Mouse (Mus musculus): Measurements from ENCODE around the gene Coro1c. TPM values are rescaled to one million over a fixed set of nuclear protein-coding genes. Genes with fewer than 3 reads are reported as not detected.

The Coro1c gene
- total RNA-seq, 2 experiments from 2014 or later = 34.3 to 37.5 TPM

- DNase-seq = peak; percentile 52 to 61
- intact Hi-C loops (cut with DNase I) = loop anchor here (2.0 kb wide), 3 partner anchors 19 to 75 kb away; no protein-coding TSS in a partner anchor
Measured at GRCm38 (mm10) chr5:113929950-113930647, 21.5 kb upstream of the Coro1c start.

GRCm38 (mm10) chr5:113929526-113929925 is 21.0 kb upstream of the Coro1c start:
- no peak for DNase-seq
- intact Hi-C loops (cut with DNase I) = loop anchor here (2.0 kb wide), 1 partner anchor 19 kb away; no protein-coding TSS in a partner anchor

GRCm38 (mm10) chr5:113924608-113925007 is 16.1 kb upstream of the Coro1c start:
- intact Hi-C loops (cut with DNase I) = no loop called here
- no peak for DNase-seq

- intact Hi-C loops (cut with DNase I) = no loop called here
- no peak for DNase-seq
Measured at GRCm38 (mm10) chr5:113921310-113922166, 13.0 kb upstream of the Coro1c start.

- DNase-seq = no peak
- intact Hi-C loops (cut with DNase I) = no loop called here
Measured at GRCm38 (mm10) chr5:113919060-113919459, 10.5 kb upstream of the Coro1c start.

GRCm38 (mm10) chr5:113918654-113919053 is 10.1 kb upstream of the Coro1c start:
- peak; percentile 64 to 79 for DNase-seq
- intact Hi-C loops (cut with DNase I) = no loop called here

- intact Hi-C loops (cut with DNase I) = loop anchor here (2.0 kb wide), 1 partner anchor 18 kb away; no protein-coding TSS in a partner anchor
- DNase-seq = no peak
Measured at GRCm38 (mm10) chr5:113910705-113911104, 2.1 kb upstream of the Coro1c start.

GRCm38 (mm10) chr5:113910065-113910701 is 1.6 kb upstream of the Coro1c start:
- no peak for DNase-seq
- intact Hi-C loops (cut with DNase I) = loop anchor here (2.0 kb wide), 1 partner anchor 19 kb away; no protein-coding TSS in a partner anchor

- peak; percentile 66 to 78 for DNase-seq
- intact Hi-C loops (cut with DNase I) = loop anchor here (2.0 to 5.0 kb wide), 5 partner anchors 17 to 84 kb away; partner anchors contain the start of gene Ssh1
Measured at GRCm38 (mm10) chr5:113907786-113908567, 581 bp downstream of the Coro1c start.

GRCm38 (mm10) chr5:113906958-113907735 is 1.4 kb downstream of the Coro1c start:
- peak in 1 of 2 experiments; percentile 56 for DNase-seq
- intact Hi-C loops (cut with DNase I) = loop anchor here (2.0 to 5.0 kb wide), 3 partner anchors 16 to 85 kb away; partner anchors contain the start of gene Ssh1

GRCm38 (mm10) chr5:113904987-113905386 is 3.6 kb downstream of the Coro1c start:
- DNase-seq = no peak
- intact Hi-C loops (cut with DNase I) = loop anchor here (5.0 kb wide), 1 partner anchor 87 kb away; the partner anchor contains the start of gene Ssh1

GRCm38 (mm10) chr5:113902983-113903382 is 5.6 kb downstream of the Coro1c start:
- DNase-seq = no peak
- intact Hi-C loops (cut with DNase I) = no loop called here

- DNase-seq = no peak
- intact Hi-C loops (cut with DNase I) = no loop called here
Measured at GRCm38 (mm10) chr5:113902017-113902416, 6.5 kb downstream of the Coro1c start.

- intact Hi-C loops (cut with DNase I) = no loop called here
- DNase-seq = no peak
Measured at GRCm38 (mm10) chr5:113901074-113901571, 7.4 kb downstream of the Coro1c start.

- intact Hi-C loops (cut with DNase I) = no loop called here
- no peak for DNase-seq
Measured at GRCm38 (mm10) chr5:113899543-113899942, 9.0 kb downstream of the Coro1c start.

- no peak for DNase-seq
- intact Hi-C loops (cut with DNase I) = no loop called here
Measured at GRCm38 (mm10) chr5:113892005-113892404, 16.6 kb downstream of the Coro1c start.

GRCm38 (mm10) chr5:113890874-113891273 is 17.7 kb downstream of the Coro1c start:
- DNase-seq = no peak

GRCm38 (mm10) chr5:113889912-113890311 is 18.6 kb downstream of the Coro1c start:
- intact Hi-C loops (cut with DNase I) = loop anchor here (2.0 kb wide), 2 partner anchors 17 to 33 kb away; no protein-coding TSS in a partner anchor
- no peak for DNase-seq

More at GRCm38 (mm10) chr5:113890874-113891273, 17.7 kb downstream of the Coro1c start:
- intact Hi-C loops (cut with DNase I) = loop anchor here (2.0 kb wide), 1 partner anchor 16 kb away; no protein-coding TSS in a partner anchor
